Mouse (Mus musculus) lung, postnatal 14 days (tissue): ENCODE measurements around the gene Yif1b.
"Not testable (repeated sequence)": the region's sequence is repeated elsewhere in the genome, so short reads cannot be mapped to it uniquely, and the experiment has no call there.

Source experiments
- DNase-seq: peaks from one replicate; pipeline ENCODE4 v3.0.0; 2021

Gene Yif1b

DNA sequence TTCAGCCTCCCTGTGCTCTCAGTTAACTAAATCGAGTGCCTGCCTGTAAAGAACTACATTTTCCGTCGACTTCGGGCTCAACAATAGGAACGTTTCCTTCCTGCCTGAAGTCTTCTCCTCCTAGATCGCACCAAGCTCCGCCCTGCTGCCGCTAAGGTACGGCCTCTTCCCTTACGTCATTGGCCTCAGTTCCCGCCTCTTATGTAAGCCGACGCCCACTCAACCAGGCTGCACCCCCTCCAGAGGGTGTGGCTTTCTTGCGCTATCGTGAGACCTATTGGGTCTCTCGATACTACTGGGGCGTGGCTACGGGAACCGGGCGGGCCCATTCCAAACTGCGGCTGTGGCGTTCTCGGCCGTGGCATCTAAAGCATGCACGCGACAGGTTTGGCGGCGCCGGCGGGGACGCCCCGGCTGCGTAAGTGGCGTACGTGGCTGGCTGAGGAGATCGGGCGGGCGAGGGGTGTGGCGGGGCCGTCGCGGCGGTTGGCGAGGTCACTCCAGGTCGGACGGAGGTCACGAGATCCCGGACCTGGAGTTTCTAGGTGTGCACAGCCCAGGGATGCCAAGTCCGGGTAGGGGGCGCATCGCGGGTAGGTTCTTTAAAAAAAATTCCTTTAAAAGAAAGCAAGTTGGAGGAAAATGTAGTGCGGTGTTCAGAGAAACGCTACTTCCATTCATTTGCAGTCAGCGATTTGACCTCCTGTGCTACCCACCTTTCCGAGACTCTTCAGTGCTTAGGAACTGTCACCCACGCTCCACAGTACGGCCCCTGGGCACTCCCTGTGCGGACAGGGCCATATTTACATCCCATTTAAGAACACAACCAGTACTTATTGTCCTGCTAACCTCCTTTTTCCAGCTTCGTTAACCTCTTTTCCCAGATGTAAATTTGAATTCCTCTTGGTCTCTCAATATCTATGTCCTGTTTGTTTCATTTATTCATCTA lies at the start of gene Yif1b:
TSS of gene Yif1b (plus strand) at position 311 of the 949 bp plus-strand sequence.
- DNase-seq = peak; percentile 98

DNA sequence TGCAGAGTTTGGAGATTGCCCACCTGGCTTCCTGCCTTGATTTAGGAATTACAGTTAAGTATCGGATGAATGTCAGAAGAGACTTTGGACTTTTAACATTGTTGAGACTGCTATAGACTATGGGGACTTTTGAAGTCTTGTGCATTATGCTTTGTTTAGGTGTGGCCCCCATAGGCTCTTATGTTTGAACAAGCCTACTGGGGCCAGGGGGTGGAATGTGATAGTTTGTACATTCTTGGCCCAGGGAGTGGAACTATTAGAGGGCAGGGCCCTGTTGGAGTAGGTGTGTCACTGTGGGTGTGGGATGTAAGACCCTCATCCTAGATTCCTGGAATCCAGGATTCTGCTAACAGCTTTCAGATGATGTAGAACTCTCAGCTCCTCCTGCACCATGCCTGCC lies 43.9 kb upstream of the Yif1b start:
- DNase-seq = not testable (repeated sequence)

DNA sequence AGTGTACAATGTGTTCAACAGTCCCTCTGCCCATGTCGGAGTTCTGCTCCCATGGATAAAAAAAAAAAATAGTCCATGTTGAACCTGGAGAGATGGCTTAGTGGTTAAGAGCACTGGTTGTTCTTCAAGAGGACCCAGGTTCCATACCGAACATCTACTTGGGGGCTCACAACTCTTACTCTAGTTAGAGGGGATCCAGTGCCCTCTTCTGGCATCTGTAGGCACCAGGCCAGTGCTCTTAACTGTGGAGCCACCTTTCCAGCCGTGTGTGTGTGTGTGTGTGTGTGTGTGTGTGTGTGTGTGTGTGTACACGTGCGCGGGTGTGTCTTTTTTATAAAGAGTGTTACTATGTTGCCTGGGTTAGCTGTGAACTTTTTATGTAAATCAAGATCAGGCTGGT lies 35.6 kb upstream of the Yif1b start:
- DNase-seq = no peak

DNA sequence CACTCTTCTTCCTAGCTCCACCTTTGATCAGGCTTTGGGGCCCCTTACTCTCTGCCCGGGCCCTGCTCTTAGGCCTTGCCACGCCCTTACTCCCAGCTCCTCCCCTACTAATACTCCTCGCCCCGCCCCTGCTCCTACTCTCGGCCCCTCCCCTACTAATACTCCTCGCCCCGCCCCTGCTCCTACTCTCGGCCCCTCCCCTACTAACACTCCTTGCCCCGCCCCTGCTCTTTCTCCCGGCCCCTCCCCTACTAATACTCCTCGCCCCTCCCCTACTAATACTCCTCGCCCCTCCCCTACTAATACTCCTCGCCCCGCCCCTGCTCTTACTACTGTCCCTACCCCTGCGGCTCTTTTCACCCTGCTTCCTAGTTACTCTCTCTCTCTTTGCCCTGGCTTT lies 27.1 kb upstream of the Yif1b start:
- peak; percentile 70 for DNase-seq

DNA sequence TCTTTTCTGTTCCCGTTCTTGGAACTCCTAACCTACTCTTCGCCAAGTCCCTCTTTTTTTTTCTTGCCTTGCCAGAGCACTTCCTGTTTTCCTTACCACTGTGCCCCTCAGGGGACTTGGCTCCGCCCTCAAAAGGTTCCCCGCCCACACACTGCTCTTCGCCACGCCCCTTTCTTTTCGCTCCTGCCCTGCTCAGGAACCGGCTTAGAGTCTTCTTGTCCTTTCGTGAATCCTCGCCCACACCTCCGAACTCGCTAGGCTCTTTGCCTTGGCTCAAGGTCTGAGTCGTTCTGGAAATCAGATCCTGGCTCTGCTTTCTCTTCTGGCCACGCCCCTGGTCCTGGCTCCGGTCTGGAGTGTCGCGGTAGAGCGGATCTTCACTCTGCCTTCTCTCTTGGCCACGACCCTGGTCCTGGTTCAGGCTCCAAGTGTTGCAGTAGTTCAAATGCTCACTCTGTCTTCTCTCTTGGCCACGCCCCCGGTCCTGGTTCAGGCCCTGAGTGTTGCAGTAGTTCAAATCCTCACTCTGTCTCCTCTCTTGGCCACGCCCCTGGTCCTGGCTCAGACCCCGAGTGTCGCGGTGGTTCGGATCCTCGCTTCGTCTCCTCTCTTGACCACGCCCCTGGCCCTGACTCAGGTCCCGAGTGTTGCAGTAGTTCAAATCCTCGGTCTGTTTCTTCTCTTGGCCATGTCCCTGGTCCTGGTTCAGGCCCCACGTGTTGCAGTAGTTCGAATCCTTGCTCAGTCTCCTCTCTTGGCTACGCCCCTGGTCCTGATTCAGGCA lies 26.5 kb upstream of the Yif1b start:
- DNase-seq = peak; percentile 91

DNA sequence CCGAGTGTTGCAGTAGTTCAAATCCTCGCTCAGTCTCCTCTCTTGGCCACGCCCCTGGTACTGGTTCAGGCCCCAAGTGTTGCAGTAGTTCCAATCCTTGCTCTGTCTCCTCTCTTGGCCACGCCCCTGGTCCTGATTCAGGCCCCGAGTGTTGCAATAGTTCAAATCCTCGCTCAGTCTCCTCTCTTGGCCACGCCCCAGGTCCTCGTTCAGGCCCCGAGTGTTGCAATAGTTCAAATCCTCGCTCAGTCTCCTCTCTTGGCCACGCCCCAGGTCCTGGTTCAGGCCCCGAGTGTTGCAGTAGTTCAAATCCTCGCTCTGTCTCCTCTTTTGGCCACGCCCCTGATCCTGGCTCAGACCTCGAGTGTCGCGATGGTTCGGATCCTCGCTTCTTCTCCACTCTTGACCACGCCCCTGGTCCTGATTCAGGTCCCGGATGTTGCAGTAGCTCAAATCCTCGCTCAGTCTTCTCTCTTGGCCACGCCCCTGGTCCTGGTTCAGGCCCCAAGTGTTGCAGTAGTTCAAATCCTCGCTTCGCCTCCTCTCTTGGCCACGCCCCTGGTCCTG lies 25.8 kb upstream of the Yif1b start:
- peak; percentile 7 for DNase-seq

DNA sequence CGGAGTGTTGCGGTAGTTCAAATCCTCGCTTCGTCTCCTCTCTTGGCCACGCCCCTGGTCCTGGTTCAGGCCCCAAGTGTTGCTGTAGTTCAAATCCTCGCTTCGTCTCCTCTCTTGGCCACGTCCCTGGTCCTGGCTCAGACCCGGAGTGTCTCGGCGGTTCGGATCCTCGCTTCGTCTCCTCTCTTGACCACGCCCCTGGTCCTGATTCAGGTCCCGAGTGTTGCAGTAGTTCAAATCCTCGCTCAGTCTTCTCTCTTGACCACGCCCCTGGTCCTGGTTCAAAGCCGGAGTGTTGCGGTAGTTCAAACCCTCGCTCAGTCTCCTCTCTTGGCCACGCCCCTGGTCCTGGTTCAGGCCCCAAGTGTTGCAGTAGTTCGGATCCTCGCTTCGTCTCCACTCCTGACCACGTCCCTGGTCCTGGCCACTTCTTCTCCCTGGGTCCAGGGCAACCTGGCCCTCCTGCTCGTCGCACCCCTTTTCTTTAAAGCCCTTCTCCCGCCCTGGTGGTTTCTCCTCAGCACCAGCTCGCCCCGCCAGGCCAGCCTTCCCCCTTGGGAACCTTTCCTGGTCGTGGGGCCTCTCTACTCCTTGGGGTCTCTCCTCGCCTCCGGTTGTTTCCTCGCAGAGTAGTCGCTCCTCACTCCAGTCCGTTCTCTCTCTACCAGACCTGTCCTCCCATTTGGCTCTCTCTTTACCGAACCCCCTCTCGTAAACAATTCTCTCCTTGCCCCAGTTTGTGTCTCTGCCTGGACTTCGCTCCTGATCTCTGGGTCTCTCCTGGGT lies 25.2 kb upstream of the Yif1b start:
- not testable (repeated sequence) for DNase-seq

DNA sequence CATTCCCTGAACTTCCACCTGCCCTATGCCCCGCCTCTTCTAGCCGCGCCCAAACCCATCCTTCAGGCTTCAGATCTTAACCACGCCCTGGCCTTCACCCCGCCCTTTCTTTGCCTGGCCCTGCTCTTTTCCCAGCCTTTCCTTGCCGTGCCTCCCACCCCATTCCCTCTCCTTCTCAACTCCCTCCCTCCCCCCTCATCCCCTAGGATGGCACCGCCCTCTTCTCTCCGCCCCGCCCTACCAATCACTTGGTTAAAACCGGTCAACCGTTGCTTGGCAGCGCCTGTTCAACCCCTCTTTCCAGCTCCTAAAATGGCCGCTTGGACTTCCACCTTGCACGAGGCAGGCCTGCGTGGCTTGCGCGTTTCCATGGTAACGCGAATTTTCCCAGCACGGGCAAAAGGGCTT lies 24.4 kb upstream of the Yif1b start, which contains the start of gene Catsperg1:
TSS of gene Catsperg1 (minus strand) at position 361 of the 408 bp plus-strand sequence.
- DNase-seq = peak; percentile 9

DNA sequence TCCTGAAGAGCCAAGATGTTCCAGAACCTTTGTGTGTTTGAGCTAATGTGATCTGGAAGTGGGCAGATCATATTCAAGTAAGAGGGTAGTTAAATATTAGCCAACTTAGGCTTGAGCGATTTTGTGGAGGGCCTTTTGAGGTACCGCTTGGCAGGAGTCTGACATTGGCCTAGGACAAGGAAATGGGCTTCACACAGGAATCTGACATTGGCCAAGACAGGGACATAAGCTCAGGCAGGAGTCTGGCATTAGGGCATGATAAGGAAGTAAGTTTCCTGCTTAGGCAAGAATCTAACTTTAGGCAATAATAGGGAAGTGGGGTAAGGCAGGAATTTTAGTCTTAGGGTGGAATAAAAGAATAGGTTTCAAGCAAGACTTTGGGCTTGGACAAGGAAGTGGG lies 23.9 kb upstream of the Yif1b start:
- no peak for DNase-seq

DNA sequence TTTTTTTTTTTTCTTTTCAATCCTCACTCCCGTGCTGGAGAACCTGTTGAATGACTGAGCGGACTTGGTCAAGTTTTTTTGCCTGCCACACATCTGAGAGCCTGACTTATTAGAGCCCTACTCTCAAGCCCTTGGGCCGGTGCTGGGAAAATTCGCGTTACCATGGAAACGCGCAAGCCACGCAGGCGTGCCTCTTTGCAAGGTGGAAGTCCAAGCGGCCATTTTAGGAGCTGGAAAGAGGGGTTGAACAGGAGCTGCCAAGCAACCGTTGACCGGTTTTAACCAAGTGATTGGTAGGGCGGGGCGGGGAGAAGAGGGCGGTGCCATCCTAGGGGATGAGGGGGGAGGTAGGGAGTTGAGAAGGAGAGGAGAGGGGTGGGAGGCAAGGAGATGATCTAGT lies 23.3 kb upstream of the Yif1b start:
- DNase-seq = no peak

DNA sequence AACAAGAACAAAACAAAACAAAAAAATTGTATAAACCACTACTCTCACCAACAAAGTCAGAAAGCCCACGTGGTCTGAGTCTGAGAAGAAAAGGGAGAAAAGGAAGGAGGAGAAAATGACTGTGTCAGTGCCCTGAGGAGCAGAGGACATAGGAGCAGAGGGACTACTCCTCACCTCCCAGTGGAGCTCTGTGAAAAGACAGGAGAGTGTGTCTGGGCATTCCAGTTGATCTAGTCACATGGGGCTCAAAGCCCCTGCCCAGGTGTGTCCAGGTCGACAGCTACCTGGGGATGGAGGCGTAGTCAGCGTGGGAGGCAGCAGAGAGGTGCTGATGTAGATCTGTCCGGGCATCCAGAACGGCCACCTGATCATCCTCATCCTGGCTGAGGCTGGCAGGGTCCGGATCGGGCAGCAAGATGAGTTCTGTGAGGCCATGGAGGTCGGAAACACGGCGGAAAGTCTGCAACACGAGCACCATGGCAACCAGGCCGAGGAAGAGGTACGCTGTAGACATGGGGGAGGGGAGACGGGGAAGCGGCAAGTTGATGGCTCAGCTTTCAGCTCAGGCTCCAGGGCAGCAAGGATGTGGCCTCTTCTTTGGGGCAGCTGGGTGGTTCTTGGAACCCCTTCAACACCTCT lies 13.3 kb upstream of the Yif1b start:
- no peak for DNase-seq

DNA sequence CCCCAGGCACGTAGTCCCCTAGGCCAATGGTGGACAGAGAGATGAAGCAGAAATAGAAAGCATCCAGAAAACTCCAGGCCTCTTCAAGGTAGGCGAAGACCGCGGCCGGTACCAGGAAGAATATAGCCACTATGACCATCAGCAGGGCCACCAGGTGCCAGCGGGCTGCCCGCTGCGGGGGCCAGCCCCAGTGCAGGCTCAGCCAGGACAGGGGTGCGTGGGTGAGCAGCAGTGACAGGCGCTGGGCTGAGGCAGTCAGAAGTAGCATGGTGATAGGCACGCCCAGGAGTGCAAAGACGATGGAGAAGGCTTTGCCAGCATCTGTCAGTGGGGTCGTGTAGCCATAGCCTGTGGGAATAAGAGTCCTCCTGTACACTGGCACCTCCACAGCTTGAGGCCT lies 12.6 kb upstream of the Yif1b start:
- DNase-seq = no peak

DNA sequence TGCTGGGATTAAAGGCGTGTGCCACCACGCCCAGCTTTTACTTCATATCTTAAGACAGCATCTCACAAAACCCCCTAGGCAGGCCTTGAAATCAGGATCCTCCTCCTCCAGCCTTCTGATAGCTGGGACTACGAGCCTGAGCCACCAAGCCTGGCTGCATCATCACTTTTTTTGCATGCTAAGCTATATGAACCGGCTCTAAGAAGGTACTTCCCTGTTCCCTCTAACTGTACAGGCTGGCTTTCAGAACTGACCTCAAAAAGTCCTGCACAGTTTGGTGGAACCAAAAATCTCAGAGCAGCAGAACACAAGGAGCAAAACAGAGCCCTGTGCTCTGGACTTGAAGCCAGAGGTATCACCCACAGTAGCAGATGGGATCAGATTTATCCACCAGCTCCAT lies 9.9 kb upstream of the Yif1b start:
- no peak for DNase-seq

DNA sequence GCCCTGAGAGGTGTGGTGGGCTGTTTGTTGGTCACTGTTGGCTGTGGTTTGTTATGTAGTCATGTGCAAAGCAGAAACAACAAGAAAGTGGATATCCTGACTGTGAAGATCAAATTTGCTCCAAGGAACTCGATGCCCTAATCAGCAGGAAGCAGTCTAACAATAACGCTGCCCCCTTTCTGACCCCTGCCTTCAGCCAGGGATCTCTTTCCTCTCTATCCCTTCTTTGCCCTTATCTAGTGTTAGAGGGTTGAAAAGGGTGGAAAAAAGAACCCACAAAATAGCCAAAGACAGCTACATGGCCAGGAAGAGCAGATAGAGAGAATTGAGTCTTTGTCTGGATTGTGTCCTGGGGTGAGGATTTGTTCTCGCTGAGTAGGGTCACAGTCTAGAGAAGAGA lies 7.6 kb upstream of the Yif1b start:
- DNase-seq = no peak

DNA sequence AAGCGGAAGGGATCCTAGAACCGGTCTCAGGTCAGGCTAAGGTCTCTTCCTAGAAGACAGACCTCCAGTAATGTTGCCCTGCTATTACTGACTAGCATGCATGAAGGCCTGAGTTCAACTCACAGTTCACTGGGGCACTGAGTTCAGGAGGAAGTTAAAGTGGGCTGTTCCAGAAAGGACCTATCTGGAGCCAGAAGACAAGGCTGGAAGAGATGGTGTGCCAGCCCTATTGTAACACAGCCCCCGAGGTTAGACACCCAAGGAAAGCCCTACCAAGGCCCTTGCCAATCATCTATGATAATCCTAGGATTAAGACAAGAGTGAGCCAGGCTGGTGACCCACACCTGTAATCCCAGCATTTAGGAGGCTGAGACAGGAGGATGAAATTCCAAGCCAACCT lies 6.6 kb upstream of the Yif1b start:
- DNase-seq = no peak

DNA sequence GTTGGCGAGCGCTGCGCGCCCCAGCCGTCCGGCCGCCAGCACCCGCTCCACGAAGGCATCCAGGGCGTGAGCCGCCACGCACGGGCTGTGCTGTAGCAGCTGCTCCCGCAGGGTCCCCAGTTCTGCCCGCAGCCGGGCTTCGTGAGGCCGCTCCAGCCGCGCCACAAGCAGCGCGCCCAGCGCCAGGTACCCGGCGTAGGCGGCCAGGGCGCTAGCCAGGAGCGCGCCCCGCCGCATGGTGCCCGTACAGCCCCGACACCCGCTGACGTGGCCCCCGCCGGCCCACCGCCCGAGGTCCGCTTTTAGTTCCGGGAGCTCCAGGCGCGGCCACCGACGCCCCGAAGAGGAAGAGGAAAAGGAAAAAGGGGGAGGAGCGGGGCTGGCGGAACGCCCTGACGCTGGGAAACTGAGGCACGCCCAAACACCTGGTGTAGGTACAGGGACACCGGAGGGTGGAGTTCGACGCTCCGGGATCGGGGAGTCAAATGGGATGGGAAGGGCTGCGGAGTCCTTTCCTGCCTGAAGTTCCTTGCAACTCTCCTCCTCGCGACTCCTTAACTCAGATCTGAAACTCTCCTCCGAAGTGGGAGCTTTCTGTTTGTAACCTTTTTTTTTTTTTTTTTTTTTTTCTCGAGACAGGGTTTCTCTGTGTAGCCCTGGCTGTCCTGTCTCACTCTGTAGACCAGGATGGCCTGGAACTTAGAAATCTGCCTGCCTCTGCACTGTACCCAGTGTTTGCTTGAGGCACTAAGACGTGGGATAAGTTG lies 5.7 kb upstream of the Yif1b start, which contains the start of gene Kcnk6:
TSS of gene Kcnk6 (minus strand) at position 269 of the 767 bp plus-strand sequence.
- peak; percentile 70 for DNase-seq

DNA sequence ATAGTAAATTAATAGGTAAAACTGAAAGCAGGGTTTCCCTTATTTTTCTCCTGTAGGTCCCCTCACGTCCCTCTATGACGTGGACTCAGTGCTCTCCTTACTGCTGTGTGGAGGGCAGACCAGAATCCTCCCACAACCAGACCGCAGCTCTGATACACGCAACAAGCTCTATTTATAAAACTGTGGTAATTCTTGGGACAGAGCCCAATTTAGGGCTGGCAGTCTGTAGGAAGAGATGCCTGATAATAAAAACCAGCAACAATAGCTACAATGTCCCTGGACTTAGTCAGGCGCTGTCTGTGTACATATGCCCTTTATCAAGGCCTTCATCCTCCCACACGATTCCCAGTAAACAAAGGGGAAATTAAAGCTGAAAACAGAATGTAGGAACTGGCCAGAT lies 4.4 kb upstream of the Yif1b start:
- DNase-seq = peak; percentile 46

DNA sequence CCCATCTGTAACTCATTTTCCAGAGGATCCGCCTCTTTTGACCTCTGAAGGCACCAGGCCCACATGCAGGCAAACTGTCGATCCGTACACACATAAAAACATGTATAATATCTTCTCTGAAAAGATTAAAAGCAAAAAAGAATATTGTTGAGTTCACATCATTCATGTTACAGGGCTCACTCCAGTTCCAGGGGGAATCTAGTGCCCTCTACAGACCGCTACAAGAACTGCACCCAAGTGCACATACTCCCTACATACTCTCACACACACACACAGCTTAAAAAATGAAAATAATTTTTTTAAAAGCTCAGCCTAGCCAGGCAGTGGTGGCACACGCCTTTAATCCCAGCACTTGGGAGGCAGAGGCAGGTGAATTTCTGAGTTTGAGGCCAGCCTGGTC lies 3.5 kb upstream of the Yif1b start:
- DNase-seq = no peak

DNA sequence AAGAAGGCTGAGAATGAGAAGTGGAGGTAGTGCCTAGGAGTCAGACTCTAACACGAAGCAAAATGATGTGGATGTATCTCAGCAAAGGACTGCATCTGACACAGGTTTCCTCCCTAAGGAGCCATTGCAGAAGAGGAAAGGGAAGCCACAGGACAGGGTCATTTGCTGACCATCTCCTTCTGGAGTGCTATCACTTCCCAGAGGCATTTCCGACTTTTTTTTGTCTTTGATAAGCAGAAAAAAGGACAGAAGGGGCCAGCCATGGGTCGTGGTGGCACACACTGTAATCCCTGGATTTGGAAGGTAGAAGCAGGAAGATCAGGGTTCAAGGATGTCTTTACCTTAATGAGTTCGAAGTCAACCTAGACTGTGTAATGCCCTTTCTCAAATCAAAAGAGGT lies 1.5 kb upstream of the Yif1b start:
- no peak for DNase-seq

DNA sequence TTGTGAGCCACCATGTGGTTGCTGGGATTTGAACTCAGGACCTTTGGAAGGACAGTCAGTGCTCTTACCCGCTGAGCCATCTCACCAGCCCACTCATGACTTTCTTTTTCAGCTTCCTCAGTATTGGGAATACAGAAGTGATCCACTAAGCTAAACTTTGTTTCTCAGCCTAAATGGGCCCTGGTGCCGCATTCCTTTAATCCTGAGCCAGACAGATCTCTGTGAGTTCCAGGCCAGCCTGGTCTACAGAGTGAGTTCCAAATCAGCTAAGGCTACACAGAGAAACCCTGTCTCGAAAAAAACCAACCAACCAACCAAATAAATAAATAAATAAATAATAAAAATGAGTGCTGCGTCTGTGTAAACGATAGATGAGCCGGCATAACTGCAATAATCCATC lies 533 bp upstream of the Yif1b start:
- not testable (repeated sequence) for DNase-seq

DNA sequence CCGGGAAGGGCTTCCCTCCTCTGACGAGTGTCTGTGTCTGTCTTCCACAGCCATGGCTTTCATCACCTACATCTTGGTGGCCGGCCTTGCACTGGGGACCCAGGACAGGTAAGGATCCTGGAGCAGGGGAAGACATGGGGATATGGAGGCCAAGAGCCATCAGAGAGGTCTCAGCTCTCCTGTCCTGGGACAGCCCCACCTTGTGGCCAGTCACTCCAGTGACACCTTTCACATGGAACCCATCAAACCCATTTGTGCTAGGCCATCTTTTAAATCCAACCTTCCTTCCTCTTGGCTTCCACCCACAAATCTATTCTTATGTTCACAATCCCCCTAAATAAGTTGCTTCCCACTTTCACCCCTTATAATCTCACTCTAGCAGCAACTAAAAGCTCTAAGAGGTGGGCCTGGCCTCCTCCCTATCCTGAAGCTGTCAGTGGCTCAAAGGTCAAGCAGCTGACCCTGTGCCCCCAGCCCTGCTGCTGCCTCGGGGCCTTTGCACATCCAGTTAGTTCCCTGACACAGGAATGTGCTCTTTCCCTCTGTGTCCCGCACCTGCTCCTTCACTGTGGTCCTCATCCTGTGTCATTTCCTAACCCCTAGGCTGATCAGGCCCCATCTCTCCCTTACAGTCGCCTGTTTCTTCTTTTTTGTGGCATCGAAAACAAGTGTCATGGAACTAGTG lies 6.7 kb downstream of the Yif1b start:
- peak; percentile 41 for DNase-seq
